Mouse (Mus musculus): Measurements from ENCODE around the gene Tigit. TPM values are rescaled to one million over a fixed set of nuclear protein-coding genes. Genes with fewer than 3 reads are reported as not detected.

Tigit gene
- polyA plus RNA-seq, 1 experiment from 2014 or later, result not detected

DNA sequence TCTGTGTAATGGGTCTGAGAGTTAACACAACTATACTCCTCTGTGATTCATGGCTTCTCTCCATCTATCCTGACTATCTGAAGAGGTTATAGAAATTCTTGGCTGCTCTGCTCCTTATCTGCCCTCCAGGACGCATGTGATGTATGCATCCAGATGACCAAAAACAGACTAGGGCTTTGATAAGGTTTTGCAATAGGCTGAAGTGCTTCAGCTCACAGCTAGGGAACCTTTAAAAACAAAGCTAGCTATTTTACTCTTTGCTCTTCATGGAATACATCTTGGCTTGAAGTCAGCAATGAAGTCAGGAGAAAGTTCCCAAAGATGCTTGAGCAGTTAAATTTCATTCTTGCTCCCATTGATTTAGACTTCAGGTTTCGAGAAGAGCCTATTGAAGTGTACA lies 32.2 kb downstream of the Tigit start:
- no peak overlapping the region for H3K9ac ChIP-seq
- H3K36me3 ChIP-seq (ENCODE audit: poor library complexity, severe bottlenecking), result peaks cover 64% of the 10 kb centered on the region
- no peak for ATAC-seq
- H3K4me2 ChIP-seq, result no peak overlapping the region
- no peaks in the 10 kb centered on the region for H3K9me3 ChIP-seq (replicated peaks)
- no peak overlapping the region for H3K4me3 ChIP-seq
- 88% methylated on average over 2 of the region's 2 CpGs for WGBS
- no peak overlapping the region for H3K27ac ChIP-seq
- H3K4me1 ChIP-seq, result no peaks in the 10 kb centered on the region
- no peaks in the 10 kb centered on the region for H3K27me3 ChIP-seq

DNA sequence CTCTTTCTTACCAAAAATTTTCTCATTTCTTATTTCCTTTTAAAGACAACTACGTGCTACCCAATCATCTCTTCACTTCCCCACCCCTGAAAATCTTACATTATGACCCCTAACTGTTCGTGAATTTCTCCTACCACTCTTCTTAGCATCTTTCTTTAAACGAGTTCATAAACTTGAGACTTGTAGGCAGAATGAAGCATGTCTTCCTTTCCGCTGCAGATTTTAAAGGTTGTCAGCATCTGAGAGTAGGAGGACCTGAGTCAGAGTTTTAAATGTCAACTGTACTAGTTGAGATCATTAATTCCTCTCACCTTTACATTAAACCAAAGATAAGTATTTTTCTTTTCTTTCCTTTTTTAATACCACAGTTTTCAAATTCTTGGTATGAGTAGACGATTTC lies 35.3 kb downstream of the Tigit start:
- H3K4me2 ChIP-seq, result no peak overlapping the region
- ATAC-seq, result no peak
- no peak overlapping the region for H3K27ac ChIP-seq
- peaks cover 22% of the 10 kb centered on the region for H3K4me1 ChIP-seq
- H3K4me3 ChIP-seq, result no peak overlapping the region
- H3K36me3 ChIP-seq (ENCODE audit: poor library complexity, severe bottlenecking), result peaks cover 61% of the 10 kb centered on the region
- 95% methylated on average over 5 of the region's 5 CpGs for WGBS
- no peak overlapping the region for H3K9ac ChIP-seq
- no peaks in the 10 kb centered on the region for H3K27me3 ChIP-seq
- no peaks in the 10 kb centered on the region for H3K9me3 ChIP-seq (replicated peaks)

DNA sequence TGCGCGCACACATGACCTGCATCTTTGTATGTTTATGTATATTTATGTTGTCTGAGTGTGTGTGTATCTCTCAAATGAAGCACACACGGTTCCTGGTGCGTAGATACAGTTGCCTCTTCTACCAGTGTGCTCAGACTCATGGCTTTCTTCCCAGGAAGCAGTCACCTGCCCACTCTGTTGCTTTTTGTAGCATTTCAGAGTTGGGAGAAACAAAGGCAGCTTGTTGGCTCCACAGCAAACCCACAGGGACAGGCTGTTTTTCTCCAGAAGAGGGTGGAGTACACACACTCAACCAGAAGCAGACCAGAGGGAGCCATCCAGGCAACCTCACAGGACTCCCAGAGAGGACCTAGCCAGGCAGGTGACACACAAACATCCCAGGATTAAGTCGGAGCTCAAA lies 38.0 kb downstream of the Tigit start:
- no peak overlapping the region for H3K4me2 ChIP-seq
- H3K9ac ChIP-seq, result no peak overlapping the region
- H3K4me3 ChIP-seq, result no peak overlapping the region
- H3K36me3 ChIP-seq (ENCODE audit: poor library complexity, severe bottlenecking), result peaks cover 37% of the 10 kb centered on the region
- no peak overlapping the region; the same call in 1 of the 2 replicates for H3K27ac ChIP-seq
- no peaks in the 10 kb centered on the region for H3K27me3 ChIP-seq
- H3K9me3 ChIP-seq (replicated peaks), result no peaks in the 10 kb centered on the region
- ATAC-seq, result no peak
- 88% methylated on average over 5 of the region's 5 CpGs for WGBS
- H3K4me1 ChIP-seq, result peaks cover 46% of the 10 kb centered on the region

DNA sequence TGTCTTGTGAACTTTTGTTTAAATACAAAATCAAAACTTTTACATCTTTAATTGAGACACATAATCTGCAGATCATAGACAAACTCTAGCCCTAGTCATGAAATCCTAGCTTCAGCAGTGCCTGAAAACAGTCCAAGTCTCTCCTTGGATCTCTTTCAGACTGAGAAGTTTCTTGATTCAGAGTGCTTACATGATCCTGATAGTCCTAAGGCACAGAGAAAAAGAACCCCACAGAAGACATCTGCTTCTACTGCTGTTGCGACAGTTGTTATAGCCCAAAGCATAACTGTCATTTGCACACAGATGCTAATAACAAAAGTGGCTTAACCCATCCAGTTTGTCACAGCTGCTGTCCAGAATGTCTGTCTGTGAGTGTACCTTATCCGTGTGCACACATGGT lies 38.7 kb downstream of the Tigit start:
- no peaks in the 10 kb centered on the region for H3K27me3 ChIP-seq
- H3K27ac ChIP-seq, result peak overlapping the region; percentile 73; the same call in 1 of the 2 replicates
- H3K4me3 ChIP-seq, result no peak overlapping the region
- peaks cover 37% of the 10 kb centered on the region for H3K36me3 ChIP-seq (ENCODE audit: poor library complexity, severe bottlenecking)
- no peak; the same call in 1 of the 2 replicates for ATAC-seq
- 74% methylated on average over 2 of the region's 2 CpGs for WGBS
- no peaks in the 10 kb centered on the region for H3K9me3 ChIP-seq (replicated peaks)
- peaks cover 49% of the 10 kb centered on the region for H3K4me1 ChIP-seq
- no peak overlapping the region for H3K4me2 ChIP-seq
- H3K9ac ChIP-seq, result no peak overlapping the region

DNA sequence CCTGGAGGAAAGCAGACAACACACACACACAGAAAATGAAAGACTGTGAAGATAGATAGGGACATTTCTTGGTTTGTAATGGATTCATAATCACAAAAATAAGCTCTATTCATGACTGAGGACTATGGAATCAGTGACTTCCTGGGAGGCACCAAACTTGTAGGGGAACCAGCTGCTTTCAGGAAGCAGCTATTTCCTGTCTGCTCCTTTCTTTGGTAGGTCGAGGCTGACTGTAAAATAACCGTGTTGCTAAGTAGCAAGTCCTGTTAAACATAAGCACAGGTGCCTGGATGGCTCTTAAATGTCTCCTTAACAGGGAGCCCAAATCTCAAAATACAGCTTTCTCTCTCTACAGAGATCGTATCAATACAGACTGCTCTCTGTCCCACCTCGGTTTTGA lies 39.1 kb downstream of the Tigit start:
- Histone ChIP-seq H3K4me3 (no peak overlapping the region), H3K27ac (peak overlapping the region; percentile 73; the same call in 1 of the 2 replicates), H3K9ac (no peak overlapping the region), H3K4me1 (peaks cover 53% of the 10 kb centered on the region), H3K27me3 (no peaks in the 10 kb centered on the region), H3K36me3 (ENCODE audit: poor library complexity, severe bottlenecking) (peaks cover 35% of the 10 kb centered on the region), H3K9me3 (replicated peaks) (no peaks in the 10 kb centered on the region), H3K4me2 (no peak overlapping the region)
- 84% methylated on average over 4 of the region's 4 CpGs for WGBS
- ATAC-seq, result no peak

DNA sequence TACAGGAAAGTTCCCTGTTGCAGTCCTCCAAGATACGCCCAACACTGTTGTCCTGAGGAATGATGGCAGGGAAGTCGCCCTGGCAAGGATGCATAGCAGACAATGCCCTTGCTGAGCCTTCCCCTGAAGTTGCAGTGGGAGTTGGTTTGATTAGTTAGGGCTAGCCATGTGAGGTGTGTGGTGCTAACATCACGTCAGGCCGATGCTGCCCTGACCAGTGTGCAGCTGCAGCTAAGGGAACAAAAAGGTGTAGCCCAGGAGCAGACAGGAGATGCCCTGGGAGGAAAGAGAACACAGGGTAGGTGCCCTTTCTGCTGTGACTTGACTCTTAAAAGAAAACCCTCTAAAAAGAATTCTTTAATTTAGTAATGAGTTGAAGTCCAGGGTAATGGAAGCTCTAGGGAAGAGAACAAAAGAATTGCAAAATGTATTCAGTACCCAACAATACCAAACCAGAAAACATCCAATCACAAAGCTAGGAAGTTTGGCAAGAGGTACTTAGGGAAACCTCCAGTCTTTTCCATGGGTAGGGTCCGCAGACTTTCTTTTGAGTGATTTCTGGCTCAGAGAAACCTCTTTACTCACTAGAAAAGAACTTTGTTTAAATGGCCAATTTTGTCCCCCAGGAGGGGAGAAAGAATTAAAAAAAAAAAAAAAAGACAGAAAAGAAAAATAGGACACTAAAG lies 40.5 kb downstream of the Tigit start:
- peaks cover 57% of the 10 kb centered on the region for H3K4me1 ChIP-seq
- no peak overlapping the region for H3K4me3 ChIP-seq
- ATAC-seq, result peak; percentile 81
- H3K27me3 ChIP-seq, result no peaks in the 10 kb centered on the region
- no peak overlapping the region for H3K9ac ChIP-seq
- H3K4me2 ChIP-seq, result no peak overlapping the region
- H3K9me3 ChIP-seq (replicated peaks), result no peaks in the 10 kb centered on the region
- peak overlapping the region; percentile 88 for H3K27ac ChIP-seq
- 16% methylated on average over 5 of the region's 5 CpGs for WGBS
- peaks cover 35% of the 10 kb centered on the region for H3K36me3 ChIP-seq (ENCODE audit: poor library complexity, severe bottlenecking)

DNA sequence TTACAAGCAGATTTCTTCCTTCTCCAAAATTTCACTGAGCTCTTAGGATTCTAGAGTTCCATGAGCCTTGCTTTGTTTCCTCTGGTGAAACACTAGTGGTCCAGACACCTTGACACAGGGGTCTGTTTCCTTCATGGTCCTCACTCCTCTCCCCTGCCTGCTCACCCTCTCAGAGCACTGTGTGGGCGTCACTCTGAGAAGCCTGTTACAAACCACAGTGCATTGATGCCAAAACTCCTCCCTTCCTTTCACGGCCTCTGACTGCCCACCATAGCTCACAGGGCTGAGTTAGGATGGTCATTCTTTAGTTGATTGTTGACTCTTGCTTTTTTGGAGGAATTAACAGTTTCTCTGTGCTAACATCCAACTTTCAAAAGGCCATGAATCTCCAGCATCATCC lies 43.6 kb downstream of the Tigit start:
- Histone ChIP-seq H3K27me3 (no peaks in the 10 kb centered on the region), H3K4me3 (no peak overlapping the region), H3K9ac (no peak overlapping the region), H3K36me3 (ENCODE audit: poor library complexity, severe bottlenecking) (peaks cover 40% of the 10 kb centered on the region), H3K4me2 (no peak overlapping the region), H3K9me3 (replicated peaks) (no peaks in the 10 kb centered on the region), H3K4me1 (peaks cover 50% of the 10 kb centered on the region), H3K27ac (0 out of 2 replicates have a peak overlapping the region, but pooled peaks have one; percentile 4)
- WGBS, result 10% methylated on average over 2 of the region's 2 CpGs
- ATAC-seq, result 0 out of 2 replicates have a peak, but pooled peaks have one; percentile 25

DNA sequence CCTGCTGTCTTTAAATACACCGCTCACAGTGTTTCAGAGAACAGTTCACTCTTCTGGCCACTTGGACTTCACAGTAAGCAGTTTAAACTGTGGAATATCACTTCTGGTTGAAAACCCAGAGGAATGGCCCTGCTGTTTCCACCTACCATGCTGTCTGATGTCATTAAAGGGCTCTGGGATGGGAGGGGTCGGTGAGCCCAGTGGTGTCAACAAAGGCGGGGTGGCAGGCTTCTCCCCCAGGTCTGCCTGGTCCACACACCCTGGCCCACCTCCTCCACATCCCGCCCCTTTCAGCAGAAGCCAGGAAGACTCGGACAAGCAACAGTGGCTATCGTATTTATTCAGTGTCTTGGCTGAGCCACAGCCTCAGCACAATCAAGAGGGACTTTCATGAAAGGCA lies 44.7 kb downstream of the Tigit start:
- Histone ChIP-seq H3K9me3 (replicated peaks) (no peaks in the 10 kb centered on the region), H3K36me3 (ENCODE audit: poor library complexity, severe bottlenecking) (peaks cover 43% of the 10 kb centered on the region), H3K9ac (no peak overlapping the region), H3K4me2 (no peak overlapping the region), H3K4me3 (no peak overlapping the region), H3K4me1 (peaks cover 40% of the 10 kb centered on the region), H3K27me3 (no peaks in the 10 kb centered on the region), H3K27ac (peak overlapping the region; percentile 48; the same call in 1 of the 2 replicates)
- ATAC-seq, result peak; percentile 29
- WGBS, result 33% methylated on average over 6 of the region's 6 CpGs

DNA sequence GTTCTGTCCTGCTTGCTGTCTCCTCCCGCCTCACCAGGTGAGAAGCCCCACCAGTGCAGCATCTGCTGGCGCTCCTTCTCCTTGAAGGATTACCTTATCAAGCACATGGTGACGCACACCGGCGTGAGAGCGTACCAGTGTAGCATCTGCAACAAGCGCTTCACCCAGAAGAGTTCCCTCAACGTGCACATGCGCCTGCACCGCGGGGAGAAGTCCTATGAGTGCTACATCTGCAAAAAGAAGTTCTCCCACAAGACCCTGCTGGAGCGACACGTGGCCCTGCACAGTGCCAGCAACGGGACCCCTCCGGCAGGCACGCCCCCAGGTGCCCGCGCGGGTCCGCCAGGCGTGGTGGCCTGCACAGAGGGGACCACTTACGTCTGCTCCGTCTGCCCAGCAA lies 45.7 kb downstream of the Tigit start:
- no peaks in the 10 kb centered on the region for H3K9me3 ChIP-seq (replicated peaks)
- H3K4me2 ChIP-seq, result no peak overlapping the region
- ATAC-seq, result no peak
- H3K27me3 ChIP-seq, result no peaks in the 10 kb centered on the region
- no peak overlapping the region for H3K9ac ChIP-seq
- no peak overlapping the region for H3K4me3 ChIP-seq
- no peak overlapping the region for H3K27ac ChIP-seq
- peaks cover 31% of the 10 kb centered on the region for H3K4me1 ChIP-seq
- peaks cover 47% of the 10 kb centered on the region for H3K36me3 ChIP-seq (ENCODE audit: poor library complexity, severe bottlenecking)
- WGBS, result 91% methylated on average over 23 of the region's 23 CpGs

DNA sequence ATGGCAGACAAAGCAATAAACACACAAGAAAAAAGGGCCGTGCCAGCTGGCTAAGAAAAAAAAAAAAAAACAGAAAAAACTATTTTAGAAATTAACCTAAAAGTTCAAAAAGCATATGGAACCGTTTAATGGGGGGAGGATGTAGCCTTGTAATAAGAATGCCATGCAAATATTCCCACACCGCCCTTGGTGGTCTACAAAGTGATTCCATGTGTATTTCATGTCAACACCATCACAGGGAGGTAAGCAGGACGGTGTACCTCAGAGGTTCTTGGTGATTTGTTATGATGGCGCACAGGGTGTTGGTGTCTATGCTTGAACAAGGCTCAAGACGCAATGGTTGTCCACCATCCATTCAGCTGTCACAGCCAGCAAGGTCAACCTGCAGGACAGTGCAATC lies 46.6 kb downstream of the Tigit start:
- H3K36me3 ChIP-seq (ENCODE audit: poor library complexity, severe bottlenecking), result peaks cover 52% of the 10 kb centered on the region
- H3K27me3 ChIP-seq, result no peaks in the 10 kb centered on the region
- H3K27ac ChIP-seq, result no peak overlapping the region
- no peaks in the 10 kb centered on the region for H3K9me3 ChIP-seq (replicated peaks)
- H3K9ac ChIP-seq, result no peak overlapping the region
- no peak overlapping the region for H3K4me3 ChIP-seq
- H3K4me2 ChIP-seq, result no peak overlapping the region
- ATAC-seq, result no peak
- WGBS, result 94% methylated on average over 6 of the region's 6 CpGs
- H3K4me1 ChIP-seq, result peaks cover 24% of the 10 kb centered on the region

DNA sequence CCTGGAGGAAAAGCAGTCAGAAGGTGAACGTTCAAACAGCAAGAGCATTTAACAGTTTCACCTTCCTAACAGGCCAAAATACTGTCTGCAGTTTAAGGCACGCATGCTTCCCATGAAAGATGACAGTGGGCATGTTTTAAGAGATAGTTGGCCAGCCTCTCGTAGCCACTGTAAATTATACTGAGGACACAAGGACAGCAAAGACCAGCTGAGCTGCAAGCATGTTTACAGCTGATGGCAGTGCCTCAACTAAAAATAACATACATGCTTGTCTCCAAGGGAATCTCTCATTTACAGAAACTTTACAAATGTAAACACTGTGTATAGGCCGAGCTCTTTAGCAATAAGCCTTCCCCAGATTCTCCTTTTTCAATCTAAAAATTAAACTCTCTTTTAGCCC lies 47.6 kb downstream of the Tigit start:
- Histone ChIP-seq H3K36me3 (ENCODE audit: poor library complexity, severe bottlenecking) (peaks cover 61% of the 10 kb centered on the region), H3K4me1 (peaks cover 14% of the 10 kb centered on the region), H3K9ac (no peak overlapping the region), H3K27me3 (no peaks in the 10 kb centered on the region), H3K4me3 (no peak overlapping the region), H3K27ac (0 out of 2 replicates have a peak overlapping the region, but pooled peaks have one; percentile 12), H3K9me3 (replicated peaks) (no peaks in the 10 kb centered on the region), H3K4me2 (no peak overlapping the region)
- 92% methylated on average over 4 of the region's 4 CpGs for WGBS
- no peak for ATAC-seq

DNA sequence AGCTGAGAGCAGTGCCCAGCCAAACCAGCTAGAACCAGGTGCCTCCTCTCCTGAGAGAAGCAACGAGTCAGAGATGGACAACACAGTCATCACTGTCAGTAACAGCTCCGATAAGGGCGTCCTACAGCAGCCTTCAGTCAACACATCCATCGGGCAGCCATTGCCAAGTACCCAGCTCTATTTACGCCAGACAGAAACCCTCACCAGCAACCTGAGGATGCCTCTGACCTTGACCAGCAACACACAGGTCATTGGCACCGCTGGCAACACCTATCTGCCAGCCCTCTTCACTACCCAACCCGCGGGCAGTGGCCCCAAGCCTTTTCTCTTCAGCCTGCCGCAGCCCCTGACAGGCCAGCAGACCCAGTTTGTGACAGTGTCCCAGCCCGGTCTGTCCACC lies 53.6 kb downstream of the Tigit start:
- H3K27me3 ChIP-seq, result no peaks in the 10 kb centered on the region
- peaks cover 4% of the 10 kb centered on the region; the same call in 1 of the 2 replicates for H3K4me1 ChIP-seq
- H3K9me3 ChIP-seq (replicated peaks), result peaks cover 10% of the 10 kb centered on the region; the same call in 1 of the 2 replicates
- no peak overlapping the region for H3K9ac ChIP-seq
- H3K4me2 ChIP-seq, result no peak overlapping the region
- peaks cover 67% of the 10 kb centered on the region for H3K36me3 ChIP-seq (ENCODE audit: poor library complexity, severe bottlenecking)
- no peak overlapping the region for H3K4me3 ChIP-seq
- H3K27ac ChIP-seq, result no peak overlapping the region
- no peak for ATAC-seq
- 96% methylated on average over 10 of the region's 10 CpGs for WGBS

DNA sequence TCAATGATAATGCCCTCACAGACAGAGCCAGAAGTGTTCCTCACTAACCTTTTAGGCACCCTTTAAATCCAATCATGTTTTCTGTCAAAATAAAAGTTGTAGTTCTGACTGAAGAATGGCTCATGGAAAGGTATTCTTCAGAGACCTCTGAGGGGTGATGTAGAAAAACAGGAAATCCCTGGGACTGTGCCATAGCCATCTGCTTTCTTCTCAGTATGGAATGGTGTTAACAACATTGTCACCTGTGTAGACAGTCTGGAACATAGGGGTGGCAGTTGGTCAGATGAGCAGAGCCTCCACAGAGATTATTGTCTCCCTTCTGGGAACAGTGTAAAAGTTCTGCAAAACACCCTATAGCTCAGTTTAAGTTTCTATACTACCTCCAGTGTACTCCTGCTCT lies 55.9 kb downstream of the Tigit start:
- no peak for ATAC-seq
- Histone ChIP-seq H3K27ac (no peak overlapping the region), H3K27me3 (no peaks in the 10 kb centered on the region), H3K4me3 (no peak overlapping the region), H3K4me1 (peaks cover 27% of the 10 kb centered on the region), H3K9ac (no peak overlapping the region), H3K4me2 (no peak overlapping the region), H3K36me3 (ENCODE audit: poor library complexity, severe bottlenecking) (peaks cover 58% of the 10 kb centered on the region), H3K9me3 (replicated peaks) (peaks cover 10% of the 10 kb centered on the region; the same call in 1 of the 2 replicates)

Measured in forebrain, embryonic 13.5 days (tissue).